In the genomic region with DNA sequence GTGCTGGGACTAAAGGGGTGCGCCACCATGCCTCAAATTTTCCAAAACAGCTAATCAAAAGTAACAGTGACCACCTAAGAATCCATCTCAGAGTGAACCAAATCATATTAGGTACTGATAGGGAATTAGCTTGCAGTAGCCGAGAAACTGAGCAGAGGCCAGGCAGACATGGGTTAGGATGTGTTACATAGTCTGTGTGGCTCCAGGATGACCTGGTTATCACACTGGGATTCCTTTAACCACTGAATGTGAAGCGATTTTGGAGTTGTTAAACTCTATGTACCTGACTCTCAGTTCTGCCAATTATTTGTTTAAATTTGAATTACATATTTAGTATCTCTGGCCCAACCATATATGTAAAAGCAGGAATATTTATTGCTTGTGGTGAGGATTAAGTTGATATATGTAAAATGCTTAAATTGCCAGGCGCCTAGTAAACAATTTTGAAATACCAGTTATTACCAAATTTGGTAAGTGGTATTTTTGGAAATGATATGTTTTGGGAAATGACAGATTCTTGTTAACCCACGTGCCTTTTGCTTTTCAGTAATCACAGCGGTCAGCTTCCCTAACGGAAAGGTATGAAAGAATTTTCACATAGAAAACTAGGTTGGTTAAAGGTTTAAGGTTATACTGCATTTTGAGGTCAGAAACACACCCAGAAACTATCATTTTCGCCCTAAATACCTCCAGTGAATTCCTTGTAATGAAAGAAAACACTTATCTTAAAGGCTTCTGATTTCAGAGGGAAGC, we compare ENCODE assay signal across 1 mouse cellular context.
TF ChIP-seq lines count a peak whose summit lies in the region.

No protein-coding gene starts in this region.

TF ChIP-seq in MEL, 35 proteins besides CTCF, POLR2A, EP300 and RAD21 (continued from another document):
- TF ChIP-seq RCOR1 (IDR thresholded peaks at IDR 0.05; ENCODE audit: low read depth, low read length) (no peak), MXI1 (IDR thresholded peaks at IDR 0.05; ENCODE audit: low read depth, low read length) (0 out of 2 replicates have a peak, but pooled peaks have one; percentile 59), JUND (IDR thresholded peaks at IDR 0.05; ENCODE audit: low read depth, low read length) (no peak), TCF12 (IDR thresholded peaks at IDR 0.05; ENCODE audit: low read depth, low read length) (no peak), UBTF (IDR thresholded peaks at IDR 0.05; ENCODE audit: borderline replicate concordance, insufficient read depth, low read depth, low read length) (no peak), ZMIZ1 (IDR thresholded peaks at IDR 0.05; ENCODE audit: low read depth, low read length) (0 out of 2 replicates have a peak, but pooled peaks have one; percentile 45), USF1 (IDR thresholded peaks at IDR 0.05; ENCODE audit: low read depth, low read length) (no peak), MAFK (IDR thresholded peaks at IDR 0.05; ENCODE audit: borderline replicate concordance, low read depth, low read length) (no peak), USF2 (IDR thresholded peaks at IDR 0.05; ENCODE audit: borderline replicate concordance in 1 of 2, insufficient read depth in 1 of 2, low read depth in 1 of 2, low read length in 2 of 2) (no peak), BHLHE40 (IDR thresholded peaks at IDR 0.05; ENCODE audit: borderline replicate concordance, low read depth, low read length) (no peak), MAX (IDR thresholded peaks at IDR 0.05; ENCODE audit: low read length) (no peak), SIN3A (IDR thresholded peaks at IDR 0.05; ENCODE audit: low read length) (no peak), POLR2AphosphoS2 (IDR thresholded peaks at IDR 0.05; ENCODE audit: low read length) (no peak), TAL1 (IDR thresholded peaks at IDR 0.05; ENCODE audit: low read length) (no peak), ZC3H11A (IDR thresholded peaks at IDR 0.05; ENCODE audit: low read depth, low read length) (no peak), KAT2A (conservative IDR thresholded peaks at IDR 0.05; ENCODE audit: low read depth, low read length) (no peak), CHD1 (IDR thresholded peaks at IDR 0.05; ENCODE audit: low read depth, low read length) (no peak), MYB (IDR thresholded peaks at IDR 0.05; ENCODE audit: low read depth, low read length) (no peak), ZNF384 (IDR thresholded peaks at IDR 0.05; ENCODE audit: low read depth, low read length) (peak; percentile 46)
